Mouse (Mus musculus): Measurements from ENCODE around the gene Chordc1. TPM values are rescaled to one million over a fixed set of nuclear protein-coding genes. Genes with fewer than 3 reads are reported as not detected.

The Chordc1 gene
- polyA plus RNA-seq (2012; rRNA removed; ENCODE audit: low replicate concordance): 17.1 and 34.3 TPM in 2 replicates

DNA sequence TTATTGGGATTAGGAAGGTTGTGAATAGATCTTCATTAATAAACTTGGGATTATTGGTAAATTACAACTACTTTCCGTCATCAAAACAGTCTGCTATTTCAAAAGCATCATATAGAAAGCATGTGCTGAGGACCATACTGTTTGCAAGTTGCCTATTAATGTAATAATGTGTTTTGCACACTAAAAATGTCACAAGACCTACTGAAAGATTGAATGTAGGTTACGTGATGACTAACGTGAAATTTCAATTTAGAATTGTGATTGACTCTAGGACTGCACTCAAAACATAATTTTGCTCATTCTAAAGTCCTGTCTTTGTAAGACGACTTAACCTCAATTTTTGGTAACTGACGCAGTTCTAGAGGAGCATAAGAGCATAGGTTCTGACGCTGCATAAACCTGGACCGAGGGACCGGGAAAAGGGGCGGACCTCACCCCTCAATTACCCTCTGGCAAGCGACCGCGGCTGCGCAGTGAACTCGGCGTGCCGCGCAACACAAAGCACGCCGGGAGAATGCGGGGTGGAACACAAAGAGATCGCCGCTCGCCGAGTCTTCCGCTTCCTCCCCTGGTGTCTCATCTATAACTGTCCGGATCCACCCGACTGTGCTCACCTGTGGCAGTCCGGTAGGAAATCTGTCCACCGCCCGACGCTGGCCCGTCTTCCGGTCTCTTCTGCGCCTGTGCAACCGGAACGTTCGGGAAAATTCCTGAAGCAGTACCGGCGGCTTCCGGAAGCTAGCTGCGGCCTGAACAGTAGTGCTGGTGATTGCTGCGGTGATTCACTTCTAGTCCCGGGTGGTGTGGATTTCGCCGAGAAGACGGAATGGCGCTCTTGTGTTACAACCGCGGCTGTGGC is at the start of gene Chordc1:
Chordc1 (plus strand) TSS at position 555 of the 859 bp plus-strand sequence.

Other genes starting within 250 kb of the Chordc1 start
- gene Naalad2, start 110.9 kb downstream of the Chordc1 start, polyA plus RNA-seq (2012; rRNA removed; ENCODE audit: low replicate concordance): 5.1 and 7.5 TPM in 2 replicates
- gene Ubtfl1, start 112.3 kb downstream of the Chordc1 start, polyA plus RNA-seq (2012; rRNA removed; ENCODE audit: low replicate concordance): not detected in 2 replicates
- gene Mbd3l2, start 138.5 kb downstream of the Chordc1 start, polyA plus RNA-seq (2012; rRNA removed; ENCODE audit: low replicate concordance): not detected in 2 replicates
- gene Zfp558, start 186.1 kb downstream of the Chordc1 start, polyA plus RNA-seq (2012; rRNA removed; ENCODE audit: low replicate concordance): 0.42 and 0.82 TPM in 2 replicates
- not detected in 2 replicates for gene Mbd3l1, start 186.2 kb downstream of the Chordc1 start, polyA plus RNA-seq (2012; rRNA removed; ENCODE audit: low replicate concordance)

Measured in subcutaneous adipose tissue, adult 2 months (tissue).